Mouse (Mus musculus) limb, embryonic 11.5 days (tissue): ENCODE results near the gene Lce1l. TPM values are rescaled to one million over a fixed set of nuclear protein-coding genes. Genes with fewer than 3 reads are reported as not detected.
"Not testable (repeated sequence)": the region's sequence is repeated elsewhere in the genome, so short reads cannot be mapped to it uniquely, and the experiment has no call there.

Experiments used
- ATAC-seq: fragments of 200-750 bp; cut with Nextera tagmentation; 2 replicates; pipeline ENCODE4 v1.8.0; 2017; ENCODE audit warnings: low read depth; ENCODE audit not compliant: insufficient number of reproducible peaks, low FRiP score, low TSS enrichment
- DNase-seq: peaks from one replicate; pipeline ENCODE4 v3.0.0-alpha.2; 2015; ENCODE audit warnings: low spot score
- H3K27ac ChIP-seq: fragments of 300-500 bp; sonication (generic); replicated peaks from 2 replicates; pipeline ENCODE4 v1.5.1; 2014; ENCODE audit warnings: low read depth, mild to moderate bottlenecking, low read length
- H3K27me3 ChIP-seq: fragments of 300-500 bp; sonication (generic); 2 replicates; pipeline ENCODE4 v1.6.1; 2014; ENCODE audit warnings: mild to moderate bottlenecking, low read length, mixed read lengths; ENCODE audit not compliant: control insufficient read depth, insufficient read depth
- H3K36me3 ChIP-seq: fragments of 300-500 bp; sonication (generic); 2 replicates; pipeline ENCODE4 v1.6.1; 2014; ENCODE audit warnings: mild to moderate bottlenecking, low read length, moderate library complexity, mixed read lengths; ENCODE audit not compliant: control insufficient read depth, insufficient read depth
- H3K4me1 ChIP-seq: fragments of 300-500 bp; sonication (generic); 2 replicates; pipeline ENCODE4 v1.6.1; 2014; ENCODE audit warnings: low read length, mixed read lengths; ENCODE audit not compliant: control insufficient read depth, insufficient read depth
- H3K4me2 ChIP-seq: fragments of 300-500 bp; sonication (generic); 2 replicates; pipeline ENCODE4 v1.6.1; 2014; ENCODE audit warnings: low read depth, mild to moderate bottlenecking, moderate library complexity; ENCODE audit not compliant: severe bottlenecking
- H3K4me3 ChIP-seq: fragments of 300-500 bp; sonication (generic); 2 replicates; pipeline ENCODE4 v1.5.1; 2014; ENCODE audit warnings: low read depth, low read length
- H3K9ac ChIP-seq: fragments of 300-500 bp; sonication (generic); 2 replicates; pipeline ENCODE4 v1.6.1; 2014; ENCODE audit warnings: mild to moderate bottlenecking, low read length
- H3K9me3 ChIP-seq: fragments of 300-500 bp; sonication (generic); 2 replicates; pipeline ENCODE4 v1.6.1; 2016; ENCODE audit warnings: low read length; ENCODE audit not compliant: control insufficient read depth
- WGBS: fragments of 180-500 bp; shearing (Covaris S2); extraction: QIAGEN DNeasy Blood & Tissue Kit; methylation state at CpG from one replicate; pipeline ENCODE4 v1.1.7; 2014; 5-methylcytosine and 5-hydroxymethylcytosine counted together
- polyA plus RNA-seq: library from polyadenylated mRNA; unstranded; fragments of >200 nt; fragmentation: Nextera tagmentation; extraction: Ambion mirVana; gene quantifications from 2 replicates; pipeline ENCODE4 v1.2.1, GENCODE M21; 2014

Gene Lce1l
- not detected in 2 replicates for polyA plus RNA-seq

DNA sequence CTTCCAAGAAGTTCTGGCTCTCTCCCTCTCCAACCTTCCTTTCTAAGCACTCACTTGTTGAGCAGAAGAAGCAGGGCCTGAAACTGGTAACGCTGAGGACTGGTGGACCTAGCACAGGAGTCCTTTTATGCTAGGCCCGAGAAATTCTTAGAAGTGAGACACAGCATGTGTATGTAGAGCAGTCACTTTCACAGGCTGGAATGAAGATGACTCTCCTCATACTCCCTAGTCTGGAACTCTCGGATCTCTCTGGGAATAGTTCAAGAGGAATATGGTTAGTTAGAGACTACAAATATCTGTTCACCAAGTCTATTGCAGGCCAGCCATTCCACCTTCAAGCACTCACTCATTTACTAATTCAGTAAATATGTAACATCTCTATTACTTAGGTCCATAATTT is at the start of gene Lce1l:
Gene Lce1l, minus strand, starts transcription at position 101 of the 400 bp plus-strand sequence.
- no peak for DNase-seq
- no peak within 1 kb of the TSS for H3K4me3 ChIP-seq
- no peaks in the 10 kb centered on the region for H3K36me3 ChIP-seq
- H3K27ac ChIP-seq, result no peak within 1 kb of the TSS
- no peak within 1 kb of the TSS for H3K4me2 ChIP-seq
- 92% methylated on average over 3 of the region's 3 CpGs for WGBS
- H3K4me1 ChIP-seq, result no peaks in the 10 kb centered on the region
- H3K9me3 ChIP-seq, result no peaks in the 10 kb centered on the region
- no peak for ATAC-seq
- H3K27me3 ChIP-seq, result no peaks in the 10 kb centered on the region
- no peak within 1 kb of the TSS for H3K9ac ChIP-seq

DNA sequence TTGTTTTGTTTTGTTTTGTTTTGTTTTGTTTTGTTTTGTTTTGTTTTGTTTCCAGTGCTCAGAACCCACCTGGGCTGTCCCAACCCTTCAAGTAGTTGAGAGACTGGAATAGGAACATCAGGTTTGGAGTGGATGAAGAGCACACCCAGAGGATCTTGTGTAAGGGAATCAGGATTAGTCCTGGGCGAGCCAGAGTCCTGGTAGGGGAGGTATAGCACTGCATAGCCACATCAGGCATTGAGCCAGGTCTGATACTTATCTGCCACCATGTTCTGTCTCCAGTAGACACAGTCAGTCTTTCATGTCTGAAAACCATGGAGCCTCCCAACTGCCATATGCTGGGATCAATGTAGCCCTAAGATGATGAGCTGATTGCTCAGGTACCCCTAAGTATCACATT is 43.4 kb upstream of the Lce1l start:
- WGBS, result 67% methylated on average over 1 of the region's 1 CpGs
- DNase-seq, result no peak
- no peak for ATAC-seq

DNA sequence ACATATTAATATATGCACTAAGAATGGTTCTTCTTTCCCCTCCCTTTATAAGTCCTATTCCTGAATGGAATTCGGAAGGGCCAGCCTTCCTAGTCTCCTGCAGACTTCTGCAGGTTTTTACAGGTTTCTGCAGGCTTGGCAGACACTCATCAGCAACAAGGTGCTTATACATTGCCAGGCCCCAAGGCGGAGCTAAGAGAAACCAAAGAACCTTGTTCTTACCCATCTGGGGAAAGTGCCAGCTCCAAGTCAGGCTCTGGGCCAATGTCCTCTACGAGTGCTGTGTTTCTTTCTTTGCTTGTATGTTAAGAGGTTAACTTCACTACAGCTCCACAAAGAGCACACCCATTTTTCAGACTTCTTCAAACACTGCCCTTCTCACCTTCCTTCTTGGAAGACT is 43.0 kb upstream of the Lce1l start:
- no peaks in the 10 kb centered on the region for H3K27me3 ChIP-seq
- no peak overlapping the region for H3K4me2 ChIP-seq
- no peak for ATAC-seq
- H3K36me3 ChIP-seq, result no peaks in the 10 kb centered on the region
- H3K9ac ChIP-seq, result no peak overlapping the region
- H3K27ac ChIP-seq, result no peak overlapping the region
- no peaks in the 10 kb centered on the region for H3K4me1 ChIP-seq
- 65% methylated on average over 3 of the region's 3 CpGs for WGBS
- no peaks in the 10 kb centered on the region for H3K9me3 ChIP-seq
- DNase-seq, result no peak
- H3K4me3 ChIP-seq, result no peak overlapping the region

More for the DNA sequence above, 43.4 kb upstream of the Lce1l start:
- H3K4me2 ChIP-seq, result no peak overlapping the region
- H3K4me1 ChIP-seq, result no peaks in the 10 kb centered on the region
- H3K4me3 ChIP-seq, result no peak overlapping the region
- no peaks in the 10 kb centered on the region for H3K27me3 ChIP-seq
- no peak overlapping the region for H3K27ac ChIP-seq
- no peaks in the 10 kb centered on the region for H3K36me3 ChIP-seq
- no peak overlapping the region for H3K9ac ChIP-seq
- no peaks in the 10 kb centered on the region for H3K9me3 ChIP-seq

DNA sequence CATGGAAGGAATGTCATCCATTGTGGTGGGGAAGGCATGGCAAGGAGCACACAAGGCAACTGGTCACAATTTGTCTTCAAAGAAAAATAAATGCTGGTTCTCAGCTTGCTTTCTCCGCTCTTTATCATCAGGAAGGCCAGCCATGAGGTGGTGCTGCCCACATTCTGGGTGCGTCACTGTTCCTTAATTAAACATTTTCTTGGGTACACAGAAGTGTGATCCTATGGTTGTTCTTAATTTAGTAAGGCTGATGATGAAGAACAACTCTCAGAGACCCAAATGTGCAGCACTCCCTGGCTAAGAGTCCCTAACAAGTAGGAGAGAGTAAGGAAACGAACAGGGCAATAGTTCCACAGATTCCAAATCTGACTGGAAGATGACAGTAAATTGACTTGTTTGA is 23.1 kb upstream of the Lce1l start:
- no peaks in the 10 kb centered on the region for H3K27me3 ChIP-seq
- H3K4me1 ChIP-seq, result no peaks in the 10 kb centered on the region
- ATAC-seq (no peak), DNase-seq (no peak)
- H3K27ac ChIP-seq, result no peak overlapping the region
- H3K36me3 ChIP-seq, result no peaks in the 10 kb centered on the region
- no peak overlapping the region for H3K4me2 ChIP-seq
- H3K9me3 ChIP-seq, result no peaks in the 10 kb centered on the region
- no peak overlapping the region for H3K4me3 ChIP-seq
- H3K9ac ChIP-seq, result no peak overlapping the region
- WGBS, result 86% methylated on average over 3 of the region's 3 CpGs

DNA sequence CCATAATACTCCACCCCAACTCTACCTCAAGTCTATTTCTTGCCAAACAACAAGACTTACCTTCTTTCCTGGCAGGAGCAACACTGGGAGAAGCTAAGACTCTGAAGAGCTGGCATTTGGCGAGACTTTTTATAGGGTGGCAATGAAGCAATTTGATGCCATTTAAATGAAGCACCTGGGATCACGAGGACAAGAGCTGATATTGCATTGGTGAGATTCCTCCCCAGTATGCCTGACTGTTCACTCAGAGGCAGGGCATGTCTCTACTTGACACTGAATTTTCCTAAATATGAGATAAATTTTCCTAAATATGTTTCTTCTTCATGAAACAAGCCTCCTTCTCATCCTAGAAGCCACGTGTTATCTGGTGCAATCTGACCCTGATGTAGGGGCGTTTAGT is 19.0 kb upstream of the Lce1l start, which contains the start of gene 2310050C09Rik:
Gene 2310050C09Rik, minus strand, starts transcription at position 101 of the 400 bp plus-strand sequence.
- Histone ChIP-seq H3K36me3 (no peaks in the 10 kb centered on the region), H3K4me3 (no peak within 1 kb of the TSS), H3K27ac (no peak within 1 kb of the TSS), H3K9me3 (no peaks in the 10 kb centered on the region), H3K9ac (no peak within 1 kb of the TSS), H3K27me3 (no peaks in the 10 kb centered on the region), H3K4me2 (no peak within 1 kb of the TSS), H3K4me1 (no peaks in the 10 kb centered on the region)
- ATAC-seq (no peak), DNase-seq (no peak)
- 63% methylated on average over 4 of the region's 4 CpGs for WGBS

DNA sequence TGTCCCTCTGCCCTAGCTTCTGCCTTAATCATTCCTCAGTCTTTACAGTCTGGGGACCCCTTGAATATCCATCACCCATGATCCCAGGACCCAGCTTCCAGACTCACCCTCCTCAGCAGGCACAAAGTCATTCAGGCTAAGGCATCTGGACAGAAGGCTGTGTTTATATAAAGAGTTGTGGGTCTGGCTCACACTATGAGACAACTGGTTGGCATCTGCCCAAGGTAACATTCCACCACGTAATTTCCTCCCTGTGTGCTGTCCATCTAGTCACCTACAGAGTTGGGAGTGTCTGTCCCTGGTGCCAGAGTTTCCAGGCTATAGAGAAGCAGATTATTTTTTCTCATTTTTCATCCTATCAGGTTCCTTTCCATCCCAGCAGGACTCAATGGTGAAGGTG is 24.0 kb downstream of the Lce1l start, which contains the start of gene Kprp:
Gene Kprp, minus strand, starts transcription at position 140 of the 400 bp plus-strand sequence.
- no peak for DNase-seq
- H3K9me3 ChIP-seq, result no peaks in the 10 kb centered on the region
- H3K9ac ChIP-seq, result no peak within 1 kb of the TSS
- no peak for ATAC-seq
- H3K36me3 ChIP-seq, result no peaks in the 10 kb centered on the region
- no peak within 1 kb of the TSS for H3K27ac ChIP-seq
- WGBS, result 68% methylated on average over 1 of the region's 1 CpGs
- no peak within 1 kb of the TSS for H3K4me2 ChIP-seq
- H3K27me3 ChIP-seq, result no peaks in the 10 kb centered on the region
- no peak within 1 kb of the TSS for H3K4me3 ChIP-seq
- no peaks in the 10 kb centered on the region for H3K4me1 ChIP-seq

DNA sequence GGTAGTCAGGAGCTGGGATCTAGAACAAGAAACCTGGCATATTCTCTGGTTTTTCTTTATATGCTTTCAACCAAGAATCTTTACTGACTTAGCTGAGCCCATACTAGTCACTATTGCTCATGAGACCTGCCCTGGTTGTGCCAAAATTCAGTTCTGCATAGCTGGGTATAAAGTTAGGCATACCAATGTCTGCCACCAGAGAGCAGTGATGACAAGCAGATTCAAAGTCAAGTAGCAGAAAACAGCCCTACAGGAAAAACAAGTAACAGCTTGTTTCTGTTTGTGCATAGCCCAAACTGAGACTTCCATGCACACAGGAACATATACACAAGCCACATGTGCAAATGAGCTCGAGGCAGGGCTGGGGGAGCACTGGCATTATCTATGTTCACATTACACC is 25.3 kb downstream of the Lce1l start:
- H3K9me3 ChIP-seq, result no peaks in the 10 kb centered on the region
- no peaks in the 10 kb centered on the region for H3K36me3 ChIP-seq
- no peak overlapping the region for H3K9ac ChIP-seq
- H3K4me1 ChIP-seq, result no peaks in the 10 kb centered on the region
- H3K4me2 ChIP-seq, result no peak overlapping the region
- H3K4me3 ChIP-seq, result no peak overlapping the region
- ATAC-seq (no peak), DNase-seq (no peak)
- WGBS, result 42% methylated on average over 1 of the region's 1 CpGs
- no peak overlapping the region for H3K27ac ChIP-seq
- H3K27me3 ChIP-seq, result no peaks in the 10 kb centered on the region

DNA sequence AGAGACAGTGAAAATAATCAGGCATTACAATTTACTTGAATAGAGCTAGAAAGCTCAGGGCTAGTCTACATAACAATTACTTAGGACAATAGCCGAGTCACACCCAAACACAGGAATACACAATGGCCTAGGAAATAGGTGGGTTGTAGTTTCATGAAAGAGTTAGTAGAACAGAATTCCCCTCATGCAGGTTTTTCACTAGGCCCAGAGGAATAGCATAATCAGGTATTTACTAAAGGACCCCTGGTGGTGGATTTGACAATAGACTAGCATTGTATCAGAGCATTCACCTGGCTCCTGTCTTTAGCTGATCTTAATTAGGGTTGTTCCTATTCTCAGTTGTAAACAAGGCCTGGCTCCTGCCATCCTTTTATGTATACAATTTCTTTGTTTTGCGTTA is 35.0 kb downstream of the Lce1l start:
- WGBS, result 91% methylated on average over 2 of the region's 2 CpGs
- DNase-seq, H3K9ac ChIP-seq, H3K4me3 ChIP-seq, H3K36me3 ChIP-seq, H3K27ac ChIP-seq, H3K4me2 ChIP-seq, H3K4me1 ChIP-seq, H3K9me3 ChIP-seq, H3K27me3 ChIP-seq, ATAC-seq: not testable (repeated sequence)

DNA sequence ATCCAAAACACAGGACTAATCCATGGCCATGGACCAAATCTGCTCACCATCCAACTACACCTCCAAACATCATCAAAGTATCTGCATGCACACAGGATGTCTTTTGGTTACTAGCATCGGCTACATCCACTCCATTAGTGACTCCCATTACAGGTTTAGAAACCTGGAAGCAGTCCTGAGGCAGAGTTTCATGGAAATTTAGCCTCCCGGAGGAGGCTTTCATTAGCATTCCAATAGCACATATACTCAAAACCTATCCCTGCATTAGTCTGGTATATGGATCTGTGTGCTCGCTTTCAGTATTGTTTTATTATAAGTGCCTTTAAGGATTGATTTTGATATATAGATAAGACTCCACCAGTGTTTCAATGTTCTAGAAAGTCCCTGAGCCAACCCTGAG is 35.5 kb downstream of the Lce1l start:
- no peak for DNase-seq
- H3K27me3 ChIP-seq, result no peaks in the 10 kb centered on the region
- WGBS, result 89% methylated on average over 3 of the region's 3 CpGs

More for the DNA sequence above, 35.5 kb downstream of the Lce1l start:
- no peak overlapping the region for H3K27ac ChIP-seq
- no peak overlapping the region for H3K4me2 ChIP-seq
- H3K4me3 ChIP-seq, result no peak overlapping the region
- no peaks in the 10 kb centered on the region for H3K9me3 ChIP-seq
- ATAC-seq, result no peak
- H3K9ac ChIP-seq, result no peak overlapping the region
- no peaks in the 10 kb centered on the region for H3K4me1 ChIP-seq
- H3K36me3 ChIP-seq, result no peaks in the 10 kb centered on the region
